Mouse (Mus musculus) megakaryocyte-erythroid progenitor cell, adult 5-6 weeks (primary cell): ENCODE measurements around the gene Plppr2. TPM values are rescaled to one million over a fixed set of nuclear protein-coding genes. Genes with fewer than 3 reads are reported as not detected.

Source experiments
- ATAC-seq: replicated peaks from 2 replicates; pipeline ENCODE4 v1.8.0; 2016; ENCODE audit warnings: mild to moderate bottlenecking, inconsistent platforms; ENCODE audit not compliant: severe bottlenecking, poor library complexity, low FRiP score, low TSS enrichment
- total RNA-seq, 2 experiments: library from RNA; stranded (forward) in 1 of 2; stranded (reverse) in 1 of 2; fragments of 200-1000, 215-1000 nt in 1 of 2; fragments of >200 nt in 1 of 2; fragmentation: Nextera tagmentation in 1 of 2; gene quantifications; 2 replicates each; pipeline ENCODE4 v1.2.3; 2014 to 2017

The Plppr2 gene
- total RNA-seq (2014; fragmentation: Nextera tagmentation), result not detected in 2 replicates
- total RNA-seq (2017), result not detected in 2 replicates

GRCm38 (mm10) chr9:21936692-21937570 lies at the start of gene Plppr2:
Plppr2 (plus strand) TSS chr9:21937033.
- ATAC-seq, result peak; percentile 98

GRCm38 (mm10) chr9:21889229-21889628 lies 47.6 kb upstream of the Plppr2 start:
- ATAC-seq, result no peak

- ATAC-seq, result peak; percentile 97
Observed at GRCm38 (mm10) chr9:21901223-21901820, 35.5 kb upstream of the Plppr2 start.

DNA sequence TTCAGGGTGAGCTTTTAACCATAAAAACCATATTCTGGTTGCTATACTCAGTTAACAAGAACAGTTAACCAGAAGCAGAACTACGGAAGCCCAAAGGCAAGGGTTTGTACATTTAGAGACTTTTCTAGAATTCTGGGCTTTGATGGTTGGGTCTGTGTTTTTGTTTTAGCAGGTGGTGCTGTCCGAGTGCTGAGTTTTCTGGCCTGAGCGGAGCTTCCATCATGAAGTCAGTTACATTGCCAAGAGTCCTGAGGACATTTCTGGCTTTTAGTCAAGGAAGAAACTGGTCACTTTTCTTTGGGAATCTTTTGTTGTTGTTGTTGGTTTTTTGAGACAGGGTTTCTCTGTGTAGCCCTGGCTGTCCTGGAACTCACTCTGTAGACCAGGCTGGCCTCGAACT lies 32.8 kb upstream of the Plppr2 start:
- ATAC-seq, result no peak

DNA sequence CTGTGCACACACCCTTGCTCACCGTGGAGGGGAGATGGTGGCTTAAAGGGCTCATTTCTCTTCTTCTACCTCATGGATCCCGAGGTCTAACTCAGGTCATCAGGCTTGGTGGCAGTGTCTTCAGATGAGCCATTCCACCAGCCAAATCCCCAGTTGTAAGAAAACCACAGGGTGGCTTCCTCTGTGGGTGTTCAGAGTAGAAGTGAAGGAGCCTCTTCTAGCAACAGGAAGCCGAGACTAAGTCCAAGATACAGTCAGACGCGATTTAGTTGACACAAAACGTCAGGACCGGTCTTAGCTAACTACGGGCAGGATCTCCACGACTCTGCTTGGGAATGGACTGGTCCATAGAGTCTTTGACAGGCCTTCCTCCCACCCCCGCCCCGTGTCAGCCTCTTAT lies 28.6 kb upstream of the Plppr2 start:
- no peak for ATAC-seq

GRCm38 (mm10) chr9:21909474-21910223 lies 27.2 kb upstream of the Plppr2 start:
- no peak for ATAC-seq

- no peak for ATAC-seq
Observed at GRCm38 (mm10) chr9:21916851-21917492, 19.9 kb upstream of the Plppr2 start.

DNA sequence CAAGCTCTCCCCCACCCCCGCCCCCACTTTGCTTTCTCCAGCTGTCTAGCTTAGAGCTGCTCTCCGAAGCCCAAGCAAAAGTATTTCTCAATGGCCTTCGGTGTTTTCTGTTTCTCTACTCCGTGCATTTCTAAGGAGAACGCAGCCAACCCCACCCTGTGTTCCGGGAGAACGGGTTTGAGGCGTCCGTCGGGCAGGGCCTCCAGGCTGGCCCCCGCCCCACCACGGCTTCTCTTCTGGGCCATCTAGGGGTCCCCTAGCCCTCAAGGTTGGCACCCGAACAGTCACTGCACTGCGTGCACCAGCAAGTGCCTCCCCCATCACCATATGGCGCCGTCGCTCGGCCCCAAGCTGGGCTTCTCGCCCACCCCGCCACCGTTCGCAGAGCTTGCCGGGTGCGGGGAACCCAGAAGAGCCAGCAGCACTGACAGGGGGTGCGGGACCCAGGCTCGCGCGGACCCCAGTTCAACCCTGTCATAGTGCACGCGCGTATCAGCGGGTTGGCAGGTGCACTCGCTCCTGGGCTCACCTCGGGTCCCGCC lies 19.3 kb upstream of the Plppr2 start:
- peak; percentile 18; the same call in 1 of the 2 replicates for ATAC-seq

DNA sequence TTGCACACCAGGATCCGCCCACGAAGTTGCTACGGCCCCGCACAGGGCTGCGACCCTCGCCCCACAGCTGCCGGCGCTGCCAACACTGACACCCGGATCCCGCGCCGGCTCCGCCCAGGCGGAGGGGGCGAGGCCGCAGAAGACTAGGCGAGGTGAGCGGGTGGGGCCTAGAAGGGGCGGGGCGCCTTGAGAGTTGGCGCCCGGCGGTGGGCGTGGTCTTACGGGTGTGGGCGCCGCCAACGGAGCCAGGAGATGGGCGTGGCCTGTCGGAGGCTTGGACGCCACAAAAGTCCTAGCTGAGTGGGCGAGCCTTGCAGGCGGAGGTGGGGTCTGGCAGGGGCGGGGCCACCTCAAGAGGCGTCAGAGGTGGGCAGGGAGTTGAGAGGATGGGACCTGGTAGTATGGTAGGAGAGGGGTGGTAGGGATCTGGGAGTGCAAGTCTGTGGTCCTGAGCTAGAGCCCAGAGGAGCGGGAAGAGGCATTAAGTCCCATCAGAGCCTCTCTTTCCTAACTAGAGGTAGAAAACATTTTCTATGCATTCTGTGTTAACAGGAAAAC lies 18.7 kb upstream of the Plppr2 start, which contains the start of gene Rab3d:
TSS of gene Rab3d (minus strand) at position 158 of the 558 bp plus-strand sequence.
- ATAC-seq, result peak; percentile 96

DNA sequence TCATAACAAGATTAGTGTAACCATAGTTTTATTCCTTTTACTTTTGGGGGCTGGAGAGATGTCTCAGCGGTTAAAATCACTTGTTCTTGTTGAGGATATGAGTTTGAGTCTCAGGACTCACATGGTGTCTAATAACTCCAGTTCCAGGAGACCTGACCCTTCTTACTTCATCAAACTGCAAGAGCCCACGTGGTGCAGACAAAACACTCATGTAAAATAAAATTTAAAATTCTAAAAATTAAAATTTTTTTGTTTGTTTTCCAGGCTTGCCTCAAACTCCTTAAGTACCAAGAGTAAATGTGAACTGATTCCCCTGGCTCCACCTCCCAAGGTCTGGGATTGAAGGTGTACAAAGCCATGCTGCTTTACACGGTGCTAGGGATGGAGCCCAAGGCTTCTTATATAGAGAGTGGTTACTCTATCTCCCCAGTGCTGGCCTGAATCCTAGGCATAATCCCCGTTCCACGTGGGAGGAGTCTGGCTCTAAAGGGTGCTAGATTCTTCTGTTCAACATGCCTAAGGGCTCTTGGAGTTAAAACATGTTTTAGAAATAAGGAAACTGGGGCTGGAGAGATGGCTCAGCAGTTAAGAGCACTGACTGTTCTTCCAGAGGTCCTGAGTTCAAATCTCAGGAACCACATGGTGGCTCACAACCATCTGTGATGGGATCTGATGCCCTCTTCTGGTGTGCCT lies 18.0 kb upstream of the Plppr2 start:
- ATAC-seq, result no peak

DNA sequence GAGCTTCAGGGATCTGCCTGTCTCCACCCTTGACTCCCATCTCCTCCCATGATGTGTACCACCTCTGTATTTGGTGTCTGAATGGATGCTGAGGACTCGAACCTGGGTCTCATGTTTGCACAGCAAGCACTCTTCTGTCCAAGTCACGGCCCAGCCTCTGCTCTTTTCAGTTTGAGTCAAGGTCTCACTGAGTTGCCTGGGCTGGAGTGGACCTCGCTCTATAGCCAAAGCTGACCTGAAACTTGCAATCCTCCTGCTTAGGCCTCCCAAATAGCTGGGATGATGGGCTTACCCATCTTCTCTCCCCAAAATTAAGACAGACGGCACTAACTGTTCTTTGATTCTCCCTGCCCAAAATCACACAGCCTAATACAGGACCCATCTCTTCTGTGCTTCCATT lies 13.8 kb upstream of the Plppr2 start:
- ATAC-seq, result no peak

- no peak for ATAC-seq
Observed at GRCm38 (mm10) chr9:21923490-21924098, 13.2 kb upstream of the Plppr2 start.

- peak; percentile 87 for ATAC-seq
Observed at GRCm38 (mm10) chr9:21924099-21924493, 12.7 kb upstream of the Plppr2 start.

DNA sequence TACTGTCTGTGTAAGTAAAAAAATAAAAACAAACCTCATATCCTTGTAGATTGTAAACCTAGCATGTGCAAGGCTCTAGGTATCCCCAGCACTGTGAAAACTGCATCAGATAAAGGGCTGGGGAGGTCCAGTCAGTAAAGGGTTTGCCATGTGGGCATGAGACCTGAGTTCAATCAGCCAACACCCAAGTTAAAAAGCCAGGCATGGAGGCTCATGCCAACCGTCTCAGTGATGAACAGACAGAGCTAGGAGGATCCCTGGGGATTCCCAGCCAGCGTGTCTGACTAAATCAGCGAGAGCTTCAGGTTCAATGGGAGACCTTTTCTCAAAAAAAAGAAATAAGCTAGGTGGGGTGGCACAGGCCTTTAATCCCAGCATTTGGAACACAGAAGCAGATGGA lies 11.8 kb upstream of the Plppr2 start:
- ATAC-seq, result no peak

GRCm38 (mm10) chr9:21925506-21925905 lies 11.3 kb upstream of the Plppr2 start:
- no peak for ATAC-seq

GRCm38 (mm10) chr9:21926155-21926554 lies 10.7 kb upstream of the Plppr2 start:
- no peak for ATAC-seq

DNA sequence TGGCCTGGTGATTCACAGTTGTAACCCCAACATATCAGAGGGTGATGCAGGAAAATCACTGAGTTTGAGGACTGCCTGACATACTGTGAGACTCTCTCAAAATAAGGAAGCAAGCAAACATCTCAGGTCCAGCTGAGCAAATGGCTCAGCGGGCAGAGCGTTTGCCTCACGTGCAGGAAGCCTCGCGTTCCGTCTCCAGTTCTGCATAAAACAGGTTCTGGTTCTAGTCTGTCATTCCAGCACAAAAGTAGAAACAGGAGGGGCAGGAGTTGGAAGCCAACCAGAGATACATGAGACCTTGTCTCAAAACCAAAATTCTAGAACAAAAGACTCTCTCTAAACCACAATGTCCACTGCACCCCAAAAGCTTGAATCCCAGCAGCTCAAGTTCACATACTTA lies 10.0 kb upstream of the Plppr2 start:
- ATAC-seq, result no peak

- peak; percentile 76 for ATAC-seq
Observed at GRCm38 (mm10) chr9:21927208-21927753, 9.6 kb upstream of the Plppr2 start, which contains the start of the genes Ccdc159 and Tmem205. Ccdc159 (plus strand) TSS chr9:21927471. Tmem205 (minus strand) TSS chr9:21927556.
